Mouse (Mus musculus): ENCODE data around the gene Sez6l2.

- TF ChIP-seq CTCF (IDR thresholded peaks at IDR 0.05; ENCODE audit: low read depth) (no peak), EP300 (IDR thresholded peaks at IDR 0.05; ENCODE audit: low read depth) (no peak)
These were observed 67.6 kb downstream of the Sez6l2 start for GRCm38 (mm10) chr7:127017950-127018345.

Data from liver, embryonic 14.5 days (tissue).